Mouse (Mus musculus) spleen, postnatal 10 days (tissue): ENCODE measurements around the gene Cacnb3.

ENCODE experiments used
- DNase-seq, 2 experiments: peaks; one replicate each; pipeline ENCODE4 v3.0.0; 2021 to 2022; ENCODE audit warnings: low spot score in 2 of 2

The Cacnb3 gene

DNA sequence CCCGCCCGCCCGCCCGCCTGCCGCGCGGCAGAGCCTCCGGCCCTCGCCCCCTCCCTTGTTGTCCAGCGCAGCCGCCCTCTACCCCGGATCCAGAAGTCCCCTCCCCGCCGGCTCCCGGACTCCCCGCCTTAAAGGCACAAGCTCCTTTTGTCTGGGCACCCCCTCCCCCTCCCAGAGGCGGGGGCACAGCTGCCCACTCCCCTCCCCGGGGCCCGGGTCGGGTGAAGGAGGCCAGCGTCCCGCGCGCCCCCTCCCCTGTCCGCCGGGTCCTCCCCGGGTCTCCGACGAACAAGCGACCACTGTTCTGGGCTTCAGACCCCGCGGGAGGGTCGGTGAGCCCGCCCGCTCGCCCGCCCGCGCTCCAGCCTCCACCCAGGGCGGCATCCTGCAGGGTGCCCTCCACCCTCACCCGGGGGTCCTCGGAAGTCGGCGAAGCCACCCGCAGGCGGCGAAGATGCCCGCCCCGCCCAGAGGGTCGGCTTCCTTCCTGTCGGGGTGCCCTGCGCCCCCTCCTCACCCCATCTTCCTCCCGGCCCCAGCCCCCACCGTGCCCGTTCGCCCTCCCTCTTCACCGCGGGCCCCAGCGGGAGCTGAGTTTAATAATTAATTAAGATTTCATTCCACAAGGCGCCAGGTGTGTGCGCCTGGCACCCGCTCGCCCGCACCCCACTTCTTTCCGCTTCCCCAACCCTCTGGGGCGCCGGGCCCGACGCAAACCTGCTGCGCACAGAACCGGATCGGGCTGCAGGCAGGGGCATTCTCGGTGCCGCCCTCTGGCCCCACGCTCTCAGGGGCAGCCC, 21.1 kb upstream of the Cacnb3 start, which contains the start of gene Adcy6:
Adcy6 (minus strand) TSS at position 746 of the 800 bp plus-strand sequence.
- DNase-seq, result peak; percentile 61

DNA sequence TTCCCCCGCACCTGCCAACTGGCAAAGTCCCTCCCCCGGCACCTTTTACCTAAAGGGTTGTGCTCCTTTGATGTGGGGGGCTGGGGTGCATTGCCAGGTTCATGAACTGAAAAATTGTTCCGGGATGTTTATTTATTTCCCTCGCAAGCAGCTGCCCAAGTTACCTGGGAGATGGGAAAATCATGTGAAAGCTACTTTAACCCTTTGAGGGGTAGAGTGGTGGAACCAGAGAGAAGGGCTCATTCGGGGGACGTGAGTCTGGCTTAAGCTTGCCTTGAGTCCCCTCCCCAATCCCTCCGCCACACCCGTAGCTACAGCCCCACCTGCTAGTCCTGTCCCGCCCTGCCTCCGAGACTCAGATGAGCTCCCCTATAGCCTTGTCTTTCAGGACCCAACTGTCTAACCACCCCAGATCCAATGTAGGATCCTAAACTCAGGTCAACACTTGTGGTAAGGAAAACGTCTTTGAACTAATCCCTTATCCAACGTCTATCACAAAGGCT, 20.5 kb upstream of the Cacnb3 start:
- DNase-seq, result peak in 1 of 2 experiments; percentile 29

DNA sequence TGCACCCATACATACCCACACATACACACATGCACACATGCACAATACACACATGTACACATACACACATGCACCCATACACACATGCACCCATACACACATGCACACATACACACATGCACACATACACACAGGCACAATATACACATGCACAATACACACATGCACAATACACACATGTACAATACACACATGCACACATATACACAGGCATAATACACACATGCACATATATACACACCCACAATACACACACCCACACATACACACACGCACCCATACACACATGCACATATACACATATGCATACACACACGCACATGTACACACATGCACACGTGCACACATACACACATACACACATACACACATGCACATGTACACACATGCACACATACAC, 18.4 kb upstream of the Cacnb3 start:
- no peak for DNase-seq

DNA sequence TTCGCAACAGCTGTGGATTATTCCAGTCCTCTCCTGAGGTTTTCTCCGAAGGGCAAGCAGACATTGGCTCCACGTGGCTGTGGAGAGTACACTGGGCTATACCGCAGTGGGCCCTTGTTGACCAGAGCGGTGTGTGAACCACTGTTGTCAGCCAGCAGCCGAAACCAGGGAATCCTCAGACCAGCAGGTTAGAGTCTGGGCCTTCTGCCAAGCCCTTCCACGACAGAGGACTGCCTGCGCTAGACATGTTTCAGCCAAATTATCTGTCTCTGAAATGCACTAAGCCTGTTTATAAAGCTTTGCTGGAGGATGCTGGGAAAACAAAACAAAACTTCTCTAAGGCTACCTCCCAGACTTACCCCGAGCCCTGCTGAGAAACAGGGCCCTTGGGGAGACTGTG, 16.1 kb upstream of the Cacnb3 start:
- DNase-seq, result no peak

DNA sequence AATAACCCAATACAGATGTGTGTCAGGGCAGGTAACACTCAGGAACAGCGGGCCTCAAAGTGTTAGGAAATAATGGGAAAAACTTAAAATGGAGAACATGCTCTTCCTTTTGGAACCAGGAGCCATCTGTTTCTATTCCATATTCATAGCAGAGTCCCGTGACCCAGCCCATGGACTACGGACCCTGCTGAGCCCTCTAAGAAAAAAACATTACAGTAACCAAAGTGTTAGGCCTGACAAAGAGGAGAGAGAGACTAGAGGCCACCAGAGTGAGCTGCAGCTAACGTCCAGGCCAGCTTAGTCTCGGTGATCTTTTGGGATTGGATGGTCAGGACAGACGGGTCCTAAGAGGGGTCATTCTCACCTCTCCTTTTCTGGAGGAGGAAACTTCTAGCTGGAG, 15.7 kb upstream of the Cacnb3 start:
- DNase-seq, result no peak

DNA sequence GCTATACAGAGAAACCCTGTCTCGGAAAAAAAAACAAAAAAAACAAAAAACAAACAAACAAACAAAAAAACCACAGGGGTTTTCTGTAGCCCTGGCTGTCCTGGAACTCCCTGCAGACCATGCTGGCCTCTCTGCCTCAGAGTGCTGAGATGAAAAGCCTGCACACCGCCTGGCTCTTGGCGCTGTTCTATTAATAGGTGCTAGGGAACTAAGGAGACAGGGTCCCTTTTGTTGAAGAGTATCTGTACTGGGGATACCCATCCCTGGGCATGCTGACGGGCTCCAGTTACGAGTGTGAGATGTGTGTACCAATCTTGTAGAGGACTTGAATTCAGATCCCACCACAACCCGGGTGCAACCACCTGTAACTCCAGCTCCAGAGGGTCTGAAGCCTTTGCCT, 14.9 kb upstream of the Cacnb3 start:
- DNase-seq, result no peak

DNA sequence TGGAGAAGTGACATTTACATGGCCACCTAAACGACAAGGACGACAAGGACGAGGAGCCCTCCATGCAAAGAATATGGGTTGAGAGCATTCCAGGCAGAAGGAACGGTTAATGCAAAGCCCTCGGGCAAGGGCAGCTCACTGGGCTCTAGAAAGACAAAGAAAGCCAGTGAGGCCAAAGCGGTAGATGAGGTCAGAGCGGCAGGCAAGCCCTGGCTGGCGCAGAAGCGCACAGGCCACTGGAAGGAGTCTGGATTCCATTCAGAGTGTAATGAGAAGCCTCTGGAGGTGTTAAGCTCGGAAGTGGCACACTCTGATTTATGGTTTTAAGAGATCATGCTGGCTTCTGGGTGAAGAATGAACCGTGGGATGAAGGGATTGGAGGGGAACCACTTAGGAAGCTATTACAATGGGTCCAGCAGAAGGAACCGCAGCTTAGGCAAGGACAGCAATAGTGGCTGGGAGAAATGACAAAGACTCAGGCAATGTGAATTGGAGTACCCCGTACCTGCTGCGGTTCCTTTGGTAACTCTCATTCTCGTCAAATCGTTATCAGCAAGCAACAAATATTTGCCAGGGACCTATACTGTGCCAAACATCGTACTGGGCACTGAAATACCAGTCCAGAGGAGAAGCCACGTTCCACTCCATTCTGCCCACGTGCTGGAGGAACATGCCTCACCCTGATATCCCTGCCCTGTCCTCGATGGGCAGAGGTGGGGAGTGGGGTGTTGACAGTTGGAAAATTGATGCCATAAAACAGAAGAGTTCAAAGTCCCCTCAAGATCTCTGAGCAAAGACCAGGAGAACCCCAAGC, 14.1 kb upstream of the Cacnb3 start:
- no peak for DNase-seq

DNA sequence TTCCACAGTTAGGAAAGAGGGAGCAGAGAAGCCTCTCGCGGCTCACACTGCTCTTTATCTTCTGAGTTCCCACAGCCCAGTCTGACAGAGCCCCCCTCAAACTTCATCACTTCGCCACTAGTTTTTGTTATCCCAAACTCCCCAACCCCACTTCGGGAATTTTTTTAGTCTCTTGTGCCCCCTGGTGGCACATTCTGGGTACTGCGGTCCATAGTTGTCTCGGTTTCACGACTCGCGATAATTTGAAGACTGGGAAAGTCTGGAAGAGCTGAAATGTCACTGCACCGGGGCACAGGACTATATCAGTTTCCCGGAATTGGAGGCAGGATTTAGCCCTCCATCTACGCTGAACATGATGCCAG, 13.5 kb upstream of the Cacnb3 start:
- peak; percentile 74 to 75 for DNase-seq

DNA sequence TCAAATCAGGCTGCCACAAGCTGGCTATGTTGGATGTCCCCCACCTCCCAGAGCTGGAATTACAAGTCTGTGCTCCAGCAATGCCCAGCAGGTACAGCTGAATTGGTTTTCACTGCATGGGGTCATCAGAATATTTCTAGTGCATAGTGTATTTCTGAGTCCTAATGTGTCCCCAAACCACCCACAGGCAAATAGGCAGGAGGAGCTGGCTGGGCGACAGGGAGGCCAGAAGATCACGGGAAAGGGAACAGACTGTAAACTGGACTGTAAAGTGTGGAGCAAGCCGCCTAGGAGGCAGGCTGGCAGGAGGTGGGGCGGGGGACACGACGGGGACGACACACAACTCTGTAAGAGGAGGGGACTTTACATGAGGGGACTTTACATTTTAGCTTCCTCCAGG, 8.4 kb upstream of the Cacnb3 start:
- DNase-seq, result no peak

DNA sequence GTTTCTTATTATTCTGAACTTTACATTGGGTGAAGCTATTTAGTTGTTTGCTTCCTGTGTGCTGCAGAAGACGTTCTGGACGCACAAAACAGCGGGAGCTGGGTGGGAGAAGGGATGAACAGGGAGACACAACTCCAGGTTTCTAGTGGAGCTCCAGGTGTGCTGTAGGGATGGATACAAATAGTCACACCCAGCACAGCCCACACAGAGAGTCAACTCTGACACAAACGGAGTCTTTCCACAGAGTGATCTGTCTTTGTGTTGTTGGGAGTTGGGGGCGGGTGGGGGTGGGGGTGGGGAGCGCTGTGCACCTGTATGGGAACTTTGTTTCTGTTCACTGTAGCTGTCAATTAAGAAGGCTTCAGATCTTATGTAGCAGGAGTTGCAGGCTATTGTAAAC, 7.9 kb upstream of the Cacnb3 start:
- no peak for DNase-seq

DNA sequence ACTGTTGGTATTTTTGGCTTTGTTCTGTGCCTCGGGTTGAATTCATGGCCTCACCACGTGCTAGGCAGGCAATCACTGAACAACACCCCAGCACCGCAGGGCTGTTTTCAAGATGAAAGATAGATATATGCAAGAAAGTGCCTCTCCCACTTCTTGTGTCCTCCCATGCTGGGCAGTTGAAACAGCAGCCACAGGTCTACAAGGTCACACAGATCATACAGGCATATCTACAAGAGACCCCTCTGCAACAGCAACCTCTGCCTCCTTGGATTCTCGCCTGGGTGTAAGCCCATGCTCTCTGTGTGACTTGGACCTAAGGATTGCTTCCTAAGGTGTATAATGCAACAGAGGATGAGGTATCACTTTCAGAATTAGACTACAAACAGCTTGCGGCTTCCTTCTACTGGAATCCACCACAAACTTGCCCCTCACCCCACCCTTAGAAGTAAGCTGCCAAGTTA, 7.2 kb upstream of the Cacnb3 start:
- no peak for DNase-seq

DNA sequence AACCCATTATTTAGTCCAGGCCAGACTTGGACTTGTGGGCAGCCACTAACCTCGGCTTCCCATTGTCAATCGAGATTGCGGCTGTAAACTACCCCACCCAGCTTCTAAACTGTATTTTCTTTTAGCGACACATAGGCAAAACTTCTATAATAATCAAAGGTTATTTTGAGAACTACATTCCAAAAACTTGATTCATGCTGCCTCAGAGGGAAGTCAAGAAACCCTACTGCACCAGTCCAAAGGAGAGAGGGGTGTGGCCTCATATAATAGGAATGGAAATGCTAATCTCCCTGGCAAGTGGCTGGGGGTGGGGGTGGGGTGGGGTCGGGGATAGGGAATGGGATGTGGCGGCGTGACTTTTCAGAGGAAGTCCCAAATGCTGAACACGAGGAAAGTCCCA, 4.6 kb upstream of the Cacnb3 start:
- DNase-seq, result no peak

DNA sequence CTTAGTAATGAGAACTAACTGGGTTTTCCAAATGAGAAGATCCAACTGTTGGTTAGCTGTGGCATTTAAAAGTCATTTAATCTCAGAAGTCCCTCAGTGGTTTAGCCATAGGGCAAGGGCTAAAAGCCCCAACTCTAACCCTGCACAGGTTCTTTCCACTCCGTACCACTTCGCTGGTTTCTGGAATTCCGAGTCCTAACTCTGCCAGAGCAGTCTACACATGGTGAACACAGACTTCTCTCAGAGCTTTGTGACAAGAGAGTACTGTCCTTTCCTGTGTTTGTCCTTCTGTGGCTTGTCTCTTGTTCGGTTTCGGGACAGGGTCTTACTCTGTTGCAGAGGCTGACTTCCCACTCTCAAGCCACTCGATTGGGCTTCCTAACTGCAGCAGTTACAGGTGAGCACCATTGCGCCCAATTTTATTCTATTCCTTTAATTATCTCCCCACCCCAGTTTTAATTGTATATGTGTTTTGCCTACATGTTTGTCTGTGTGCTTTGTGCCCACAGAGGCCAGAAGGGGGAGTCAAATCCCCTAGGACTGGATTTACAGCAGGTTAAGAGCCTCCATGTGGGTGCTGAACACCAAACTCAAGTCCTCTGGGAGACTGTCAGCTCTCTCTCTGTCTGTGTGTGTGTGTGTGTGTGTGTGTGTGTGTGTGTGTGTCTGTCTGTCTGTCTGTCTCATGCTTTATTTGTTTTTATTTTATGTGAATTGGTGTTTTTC, 4.0 kb upstream of the Cacnb3 start:
- DNase-seq, result no peak

DNA sequence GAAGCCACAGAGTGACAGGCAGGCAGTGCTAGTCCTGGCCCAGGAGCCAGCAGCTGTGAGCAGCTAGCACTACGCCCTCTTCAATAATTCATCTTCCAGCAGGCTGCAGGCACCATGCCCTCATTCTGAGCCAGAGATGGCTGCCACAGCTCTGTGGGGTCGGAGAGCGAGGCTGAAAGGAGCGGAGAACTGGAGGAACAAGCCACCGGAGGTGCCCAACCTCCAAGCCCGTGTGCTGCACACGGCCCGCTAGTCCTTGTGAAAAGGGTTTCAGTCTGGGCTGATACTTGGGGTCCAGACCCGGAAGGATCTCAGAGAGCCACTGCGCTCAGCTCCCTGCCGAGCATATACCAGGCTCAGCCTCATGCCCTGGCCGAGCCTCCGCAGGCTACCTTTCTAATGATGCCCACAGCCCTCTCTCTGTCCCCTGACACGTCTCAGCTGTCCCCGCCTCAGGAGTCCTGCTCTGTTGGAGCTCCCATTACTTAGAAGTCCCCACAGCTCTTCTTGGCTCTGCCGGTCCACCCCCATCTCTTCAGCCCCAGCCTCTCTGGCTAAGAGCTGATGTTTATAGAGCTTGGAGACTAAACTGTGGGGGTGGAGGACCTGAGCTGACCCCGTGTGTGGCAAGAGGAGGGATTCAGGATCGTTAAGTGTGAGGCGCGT, 1.9 kb upstream of the Cacnb3 start:
- no peak for DNase-seq

DNA sequence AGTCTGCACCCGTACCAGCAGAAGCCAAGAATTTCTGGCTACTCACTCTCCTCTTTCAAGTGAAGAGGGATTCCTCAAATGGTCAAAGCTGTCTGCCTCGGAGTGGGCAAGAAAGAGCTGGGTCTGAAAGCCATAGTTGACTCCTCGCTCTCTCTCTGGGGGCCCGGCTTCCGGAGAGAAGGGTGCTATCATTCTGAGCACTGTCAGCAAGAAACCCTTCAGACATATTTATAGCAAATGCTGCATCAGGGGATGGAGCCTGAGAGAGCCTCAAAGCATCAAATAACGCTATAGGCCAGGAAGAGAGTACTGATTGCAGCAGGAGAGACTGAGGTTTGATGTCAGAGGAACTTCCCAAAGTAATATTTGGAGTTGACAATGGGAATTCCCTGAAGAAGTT, 1.2 kb upstream of the Cacnb3 start:
- DNase-seq, result no peak

DNA sequence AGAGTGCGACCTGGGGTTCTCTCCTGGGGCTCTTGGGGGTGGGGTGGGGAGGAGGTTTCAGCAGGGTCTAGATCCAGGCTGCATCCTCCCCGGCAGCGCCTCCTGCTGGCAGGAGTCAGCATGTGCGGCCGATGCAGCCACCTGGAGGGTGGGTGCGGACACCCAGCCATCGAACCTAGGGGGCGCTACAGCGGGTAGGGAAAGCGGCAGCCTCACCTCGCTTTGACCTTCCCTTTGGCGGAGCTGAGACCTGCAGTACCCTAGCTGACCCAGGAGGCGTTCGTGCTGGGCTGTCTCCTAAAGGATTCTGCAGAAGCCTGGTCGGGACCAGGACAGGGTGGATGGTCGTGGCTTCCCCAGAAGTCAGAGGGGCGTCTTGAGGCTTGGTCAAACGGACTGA, 853 bp downstream of the Cacnb3 start:
- DNase-seq, result peak; percentile 63 to 85

DNA sequence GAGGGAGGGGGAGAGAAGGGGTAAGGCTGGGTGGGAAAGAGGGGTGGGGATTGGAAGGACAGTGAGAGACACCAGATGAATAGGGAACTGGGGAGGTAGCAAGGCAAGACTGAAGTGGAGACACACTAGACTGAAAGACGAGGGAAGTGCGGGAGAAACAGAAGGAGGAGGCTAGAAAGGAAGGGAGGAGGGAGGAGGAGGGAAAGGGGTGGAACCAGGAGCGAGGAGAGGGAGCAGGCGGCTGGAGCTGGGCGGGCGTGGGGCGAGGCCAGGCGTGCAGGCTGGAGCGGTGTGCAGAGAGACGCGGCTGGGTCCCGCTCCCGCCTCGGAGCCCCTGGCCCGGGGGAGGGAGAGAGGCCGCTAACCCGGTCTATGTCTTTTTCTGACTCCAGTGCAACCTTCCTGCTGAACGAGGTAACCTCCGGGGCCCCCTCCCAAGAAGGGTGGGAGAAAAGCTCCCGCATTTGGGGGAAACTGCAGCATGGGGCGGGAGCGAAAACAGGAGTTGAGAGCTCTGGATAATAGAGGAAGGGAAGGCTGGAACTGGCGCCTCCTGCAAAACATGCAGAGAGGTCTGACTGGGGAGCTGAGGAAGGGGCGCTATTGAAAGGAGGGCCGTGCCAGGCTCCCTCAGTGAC, 1.6 kb downstream of the Cacnb3 start:
- DNase-seq, result no peak

DNA sequence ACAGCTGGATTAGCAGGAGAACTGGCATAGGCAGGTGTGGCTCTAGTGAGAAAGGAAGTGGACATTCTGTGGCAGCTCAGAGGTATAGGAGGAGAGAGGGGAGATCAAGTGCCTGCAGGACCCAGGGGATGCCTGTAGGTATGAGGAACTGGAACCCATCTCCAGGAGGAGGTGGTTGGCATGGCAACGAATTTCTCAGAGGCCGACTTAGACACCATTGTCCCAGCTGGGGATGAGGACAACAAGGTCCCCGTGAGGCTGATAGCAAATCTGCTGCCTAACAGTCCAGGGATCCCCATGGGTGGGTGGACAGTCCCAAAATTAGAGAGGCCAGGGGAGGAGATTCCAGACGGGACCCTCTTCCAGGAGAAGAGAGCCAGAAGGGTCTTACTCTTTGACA, 2.3 kb downstream of the Cacnb3 start:
- no peak for DNase-seq

DNA sequence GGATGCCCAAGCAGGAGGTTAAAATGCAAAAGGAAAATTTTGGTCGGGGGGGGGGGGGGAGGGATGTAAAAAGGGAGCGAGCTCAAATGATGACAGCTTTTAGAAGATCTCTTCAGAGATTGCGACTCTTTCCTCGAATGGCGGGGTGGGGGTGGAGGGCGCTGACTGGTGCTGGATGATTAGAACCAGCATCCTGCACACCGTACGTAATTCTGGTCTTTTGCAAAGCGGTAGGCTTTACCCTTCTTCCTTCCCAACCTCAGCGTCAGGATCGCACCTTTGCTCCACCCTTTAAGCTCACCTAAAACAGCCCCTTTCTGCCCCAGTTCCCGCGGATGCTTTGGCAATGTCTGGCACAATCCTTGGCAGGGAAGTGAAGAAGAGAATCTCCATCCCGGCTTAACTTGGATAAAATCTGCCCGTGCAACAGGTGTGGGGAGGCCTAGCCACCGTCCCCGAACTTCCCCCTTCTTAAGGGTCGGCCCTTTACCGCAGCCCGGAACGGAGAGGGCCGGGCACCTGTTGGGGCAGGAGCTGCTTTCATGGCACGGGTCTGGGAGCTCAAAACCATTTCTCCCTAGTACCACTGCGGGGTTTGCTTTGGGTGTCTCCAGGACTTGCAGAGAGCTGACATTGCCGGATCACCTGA, 3.3 kb downstream of the Cacnb3 start:
- no peak for DNase-seq

DNA sequence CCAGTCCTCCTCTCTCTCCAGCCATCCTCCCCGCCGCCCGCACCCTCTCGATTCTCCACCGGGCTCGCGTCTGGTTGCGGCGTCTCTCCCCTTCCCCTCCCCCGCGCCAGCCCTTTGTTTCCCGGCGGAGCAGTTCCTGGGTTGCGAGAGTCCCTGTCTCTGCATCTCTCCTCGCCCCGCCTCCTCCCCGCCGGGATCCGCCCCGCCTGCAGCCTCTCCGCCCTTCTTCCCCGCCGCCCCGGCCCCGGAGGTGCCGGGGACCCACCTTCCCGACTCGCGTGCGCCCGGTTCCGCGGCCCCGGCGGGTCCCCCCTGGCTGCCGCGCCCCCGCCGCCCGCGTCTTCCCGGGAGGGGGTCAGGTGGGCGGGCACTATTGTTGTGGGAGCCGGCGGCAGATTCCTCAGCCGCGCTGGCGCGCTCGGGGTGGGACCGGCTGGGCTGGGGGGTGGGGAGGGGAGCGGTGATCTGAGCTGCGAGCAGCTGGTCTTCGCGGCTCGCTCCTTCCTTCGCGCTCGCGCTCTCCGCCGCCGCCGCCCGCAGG, 4.0 kb downstream of the Cacnb3 start:
- peak; percentile 37 to 59 for DNase-seq
